ENCODE assay signal across 20 mouse cellular contexts in the genomic region with DNA sequence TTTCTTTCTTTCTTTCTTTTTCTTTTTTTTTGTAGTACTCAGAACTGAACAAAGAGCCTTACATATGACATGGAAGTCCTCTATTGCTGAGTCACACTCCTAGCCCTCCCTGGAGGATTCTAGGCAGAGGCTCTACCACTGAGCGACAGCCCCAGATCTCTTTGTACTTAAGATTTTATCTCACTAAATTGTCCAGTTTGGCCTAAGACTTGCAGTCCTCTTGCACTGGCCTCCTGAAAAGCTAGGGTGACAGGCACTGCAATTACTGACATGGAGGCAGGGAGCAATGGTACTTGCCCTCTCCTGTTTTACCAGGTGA. TPM values are rescaled to one million over a fixed set of nuclear protein-coding genes. Genes with fewer than 3 reads are reported as not detected.
DNase-seq lines count a peak whose midpoint lies in the region; ATAC-seq and TF ChIP-seq lines count a peak whose summit lies in the region.
"Had no signal": no experiment of that assay in that cellular context is flagged by ENCODE, and none has a peak within 500 bp of the region (broad histone marks: within the 10 kb centered on the region; RNA-seq: fewer than 3 reads in every experiment).

No protein-coding gene starts in this region.

- no peak for TF ChIP-seq EP300 in lung, postnatal 0 days (IDR thresholded peaks at IDR 0.05)

- WGBS in forebrain, embryonic 10.5 days: 98% methylated on average over 1 of the region's 1 CpGs
- WGBS in forebrain, postnatal 0 days: 88% methylated on average over 1 of the region's 1 CpGs
- WGBS in lung, postnatal 0 days: 89% methylated on average over 1 of the region's 1 CpGs
- 56% methylated on average over 1 of the region's 1 CpGs for WGBS in hindbrain, postnatal 0 days
- 83% methylated on average over 1 of the region's 1 CpGs for WGBS in neural tube, embryonic 13.5 days

- no peaks in the 10 kb centered on the region for H3K27me3 ChIP-seq in forebrain, embryonic 10.5 days (ENCODE audit: poor library complexity, severe bottlenecking)
- H3K27me3 ChIP-seq in forebrain, postnatal 0 days (ENCODE audit: insufficient read depth, low read length): no peaks in the 10 kb centered on the region
- no peaks in the 10 kb centered on the region for H3K27me3 ChIP-seq in lung, postnatal 0 days (replicated peaks; ENCODE audit: insufficient read depth, low read length)
- no peaks in the 10 kb centered on the region for H3K27me3 ChIP-seq in hindbrain, postnatal 0 days (ENCODE audit: insufficient read depth, low read length)
- no peaks in the 10 kb centered on the region for H3K27me3 ChIP-seq in neural tube, embryonic 13.5 days
- H3K27me3 ChIP-seq: heart, embryonic 13.5 days; liver, embryonic 13.5 days; stomach, embryonic 15.5 days had no signal

- H3K4me2 ChIP-seq in forebrain, postnatal 0 days (ENCODE audit: low read depth): no peak overlapping the region
- H3K4me2 ChIP-seq in lung, postnatal 0 days (replicated peaks; ENCODE audit: low read depth, low read length): no peak overlapping the region
- H3K4me2 ChIP-seq in hindbrain, postnatal 0 days (ENCODE audit: low read depth, low read length): no peak overlapping the region
- H3K4me2 ChIP-seq in neural tube, embryonic 13.5 days: no peak overlapping the region
- H3K4me2 ChIP-seq: heart, embryonic 13.5 days; liver, embryonic 13.5 days; stomach, embryonic 15.5 days had no signal

- peaks cover 50% of the 10 kb centered on the region for H3K36me3 ChIP-seq in forebrain, embryonic 10.5 days (replicated peaks)
- peaks cover 40% of the 10 kb centered on the region for H3K36me3 ChIP-seq in forebrain, postnatal 0 days (ENCODE audit: insufficient read depth)
- H3K36me3 ChIP-seq in lung, postnatal 0 days (ENCODE audit: insufficient read depth, low read length): 0 out of 2 replicates have a peak, but pooled peaks cover 14% of the 10 kb centered on the region
- H3K36me3 ChIP-seq in hindbrain, postnatal 0 days (ENCODE audit: insufficient read depth, low read length): peaks cover 28% of the 10 kb centered on the region; the same call in 1 of the 2 replicates
- H3K36me3 ChIP-seq in neural tube, embryonic 13.5 days: peaks cover 56% of the 10 kb centered on the region
- H3K36me3 ChIP-seq: G1E; liver, embryonic 13.5 days; stomach, embryonic 15.5 days had no signal

- no peak for TF ChIP-seq CTCF in forebrain, postnatal 0 days (IDR thresholded peaks at IDR 0.05; ENCODE audit: low read depth)
- no peak for TF ChIP-seq CTCF in lung, postnatal 0 days (IDR thresholded peaks at IDR 0.05)
- TF ChIP-seq CTCF in hindbrain, postnatal 0 days (IDR thresholded peaks at IDR 0.05; ENCODE audit: low read depth): no peak
- TF ChIP-seq CTCF in layer of hippocampus, adult 2 months (conservative IDR thresholded peaks at IDR 0.05): no peak

- H3K4me3 ChIP-seq in forebrain, embryonic 10.5 days: no peak overlapping the region
- H3K4me3 ChIP-seq in forebrain, postnatal 0 days (ENCODE audit: low read depth, low read length): no peak overlapping the region
- no peak overlapping the region for H3K4me3 ChIP-seq in lung, postnatal 0 days (ENCODE audit: low read depth, low read length)
- no peak overlapping the region for H3K4me3 ChIP-seq in hindbrain, postnatal 0 days (ENCODE audit: low read length)
- no peak overlapping the region for H3K4me3 ChIP-seq in neural tube, embryonic 13.5 days
- H3K4me3 ChIP-seq in layer of hippocampus, adult 2 months: no peak overlapping the region
- H3K4me3 ChIP-seq: heart, embryonic 13.5 days; liver, embryonic 13.5 days; stomach, embryonic 15.5 days had no signal

- DNase-seq in forebrain, embryonic 10.5 days (ENCODE audit: extremely low spot score, low spot score): no peak
- DNase-seq in forebrain, postnatal 0 days: no peak
- no peak for DNase-seq in lung, postnatal 0 days (ENCODE audit: low spot score)
- no peak for DNase-seq in lung, postnatal 4 days
- no peak for DNase-seq in hindbrain, postnatal 0 days (ENCODE audit: low spot score)
- DNase-seq in layer of hippocampus, adult 2 months (ENCODE audit: low spot score in 2 of 2): no peak
- no peak for DNase-seq in left cerebral cortex, adult 8-10 months (ENCODE audit: low spot score in 2 of 2)
- DNase-seq: cerebellum, adult 9-11 months; heart, postnatal 36 days; liver, embryonic 13.5 days; lung, postnatal 10 days; spleen, adult 18-20 months; thymus, postnatal 14 days had no signal

- no peak overlapping the region for H3K9ac ChIP-seq in forebrain, postnatal 0 days
- H3K9ac ChIP-seq in lung, postnatal 0 days (replicated peaks; ENCODE audit: low read depth): no peak overlapping the region
- no peak overlapping the region for H3K9ac ChIP-seq in hindbrain, postnatal 0 days (replicated peaks; ENCODE audit: low read length)
- H3K9ac ChIP-seq in neural tube, embryonic 13.5 days: no peak overlapping the region
- H3K9ac ChIP-seq: heart, embryonic 13.5 days; liver, embryonic 13.5 days; stomach, embryonic 15.5 days had no signal

- no peaks in the 10 kb centered on the region for H3K9me3 ChIP-seq in forebrain, embryonic 10.5 days
- H3K9me3 ChIP-seq in forebrain, postnatal 0 days (ENCODE audit: low read length): no peaks in the 10 kb centered on the region
- no peaks in the 10 kb centered on the region for H3K9me3 ChIP-seq in lung, postnatal 0 days (ENCODE audit: low read length)
- no peaks in the 10 kb centered on the region for H3K9me3 ChIP-seq in hindbrain, postnatal 0 days (ENCODE audit: low read length)
- no peaks in the 10 kb centered on the region for H3K9me3 ChIP-seq in neural tube, embryonic 13.5 days
- H3K9me3 ChIP-seq: G1E; heart, embryonic 13.5 days; liver, embryonic 13.5 days; stomach, embryonic 15.5 days had no signal

- peak overlapping the region; percentile 66 for H3K27ac ChIP-seq in forebrain, embryonic 10.5 days
- no peak overlapping the region for H3K27ac ChIP-seq in forebrain, postnatal 0 days (ENCODE audit: low read depth, low read length)
- H3K27ac ChIP-seq in lung, postnatal 0 days (ENCODE audit: low read length): 0 out of 2 replicates have a peak overlapping the region, but pooled peaks have one; percentile 28
- H3K27ac ChIP-seq in hindbrain, postnatal 0 days: peak overlapping the region; percentile 58
- peak overlapping the region; percentile 88 for H3K27ac ChIP-seq in neural tube, embryonic 13.5 days (replicated peaks)
- H3K27ac ChIP-seq in layer of hippocampus, adult 2 months: no peak overlapping the region
- H3K27ac ChIP-seq: heart, embryonic 13.5 days; kidney, postnatal 0 days; liver, embryonic 13.5 days; stomach, embryonic 15.5 days had no signal

- no peak for ATAC-seq in forebrain, postnatal 0 days
- no peak for ATAC-seq in lung, postnatal 0 days
- ATAC-seq in hindbrain, postnatal 0 days: no peak
- ATAC-seq in neural tube, embryonic 13.5 days (ENCODE audit: low read depth): no peak
- ATAC-seq: CD4-positive, CD25-positive, alpha-beta regulatory T cell, adult 4 months; intestine, embryonic 16.5 days had no signal

- peaks cover 35% of the 10 kb centered on the region for H3K4me1 ChIP-seq in forebrain, embryonic 10.5 days
- 0 out of 2 replicates have a peak, but pooled peaks cover 10% of the 10 kb centered on the region for H3K4me1 ChIP-seq in forebrain, postnatal 0 days (ENCODE audit: insufficient read depth)
- H3K4me1 ChIP-seq in lung, postnatal 0 days (ENCODE audit: insufficient read depth, low read depth, low read length): peaks cover 15% of the 10 kb centered on the region; the same call in 1 of the 2 replicates
- peaks cover 17% of the 10 kb centered on the region for H3K4me1 ChIP-seq in hindbrain, postnatal 0 days (ENCODE audit: insufficient read depth, low read length)
- H3K4me1 ChIP-seq in neural tube, embryonic 13.5 days (replicated peaks): peaks cover 40% of the 10 kb centered on the region

RNA-seq across cellular contexts. Expression of a gene that starts 16.2 kb away (rescaled TPM):
- 6.2 and 7.1 TPM in 2 replicates for polyA plus RNA-seq in forebrain, embryonic 10.5 days (2016; fragmentation: Nextera tagmentation; extraction: Ambion mirVana)
- total RNA-seq in forebrain, postnatal 0 days (2014; rRNA removed): 41.3 and 44.5 TPM in 2 replicates
- polyA plus RNA-seq in forebrain, postnatal 0 days (2015; fragmentation: Nextera tagmentation; extraction: Ambion mirVana): 9.3 and 11.4 TPM in 2 replicates
- 7.2 and 10.2 TPM in 2 replicates for polyA plus RNA-seq in lung, postnatal 0 days (2015; fragmentation: Nextera tagmentation; extraction: Ambion mirVana)
- 89.7 and 90.6 TPM in 2 replicates for total RNA-seq in hindbrain, postnatal 0 days (2014; rRNA removed)
- 19.7 and 20.4 TPM in 2 replicates for polyA plus RNA-seq in hindbrain, postnatal 0 days (2015; fragmentation: Nextera tagmentation; extraction: Ambion mirVana)
- 20.3 and 21.3 TPM in 2 replicates for polyA plus RNA-seq in neural tube, embryonic 13.5 days (2015; fragmentation: Nextera tagmentation; extraction: Ambion mirVana)
- total RNA-seq in layer of hippocampus, adult 2 months (2021): 10 to 100 TPM; 39.9 to 40.5 TPM
- 10 to 100 TPM; 58.8 to 65.9 (median 63.1) TPM for total RNA-seq in left cerebral cortex, adult 8-10 months (2022)

RNA-seq across cellular contexts. Expression of a gene that starts 32.9 kb away (rescaled TPM):
- 571 and 588 TPM in 2 replicates for polyA plus RNA-seq in forebrain, embryonic 10.5 days (2016; fragmentation: Nextera tagmentation; extraction: Ambion mirVana)
- total RNA-seq in forebrain, postnatal 0 days (2014; rRNA removed): 498 and 525 TPM in 2 replicates
- 315 and 343 TPM in 2 replicates for polyA plus RNA-seq in forebrain, postnatal 0 days (2015; fragmentation: Nextera tagmentation; extraction: Ambion mirVana)
- 403 and 485 TPM in 2 replicates for polyA plus RNA-seq in lung, postnatal 0 days (2015; fragmentation: Nextera tagmentation; extraction: Ambion mirVana)
- total RNA-seq in hindbrain, postnatal 0 days (2014; rRNA removed): 472 and 489 TPM in 2 replicates
- 298 and 304 TPM in 2 replicates for polyA plus RNA-seq in hindbrain, postnatal 0 days (2015; fragmentation: Nextera tagmentation; extraction: Ambion mirVana)
- 338 and 355 TPM in 2 replicates for polyA plus RNA-seq in neural tube, embryonic 13.5 days (2015; fragmentation: Nextera tagmentation; extraction: Ambion mirVana)
- total RNA-seq in layer of hippocampus, adult 2 months (2021): 100 to 1,000 TPM; 298 to 323 TPM
- total RNA-seq in left cerebral cortex, adult 8-10 months (2022): 100 to 1,000 TPM; 311 to 328 (median 321) TPM

RNA-seq across cellular contexts. Expression of a gene that starts 57.3 kb away (rescaled TPM):
- 2.8 and 4.2 TPM in 2 replicates for polyA plus RNA-seq in forebrain, embryonic 10.5 days (2016; fragmentation: Nextera tagmentation; extraction: Ambion mirVana)
- total RNA-seq in forebrain, postnatal 0 days (2014; rRNA removed): 1.5 and 1.8 TPM in 2 replicates
- polyA plus RNA-seq in forebrain, postnatal 0 days (2015; fragmentation: Nextera tagmentation; extraction: Ambion mirVana): 1.2 and 2.5 TPM in 2 replicates
- 3.0 and 3.2 TPM in 2 replicates for polyA plus RNA-seq in lung, postnatal 0 days (2015; fragmentation: Nextera tagmentation; extraction: Ambion mirVana)
- 0.93 and 2.8 TPM in 2 replicates for total RNA-seq in hindbrain, postnatal 0 days (2014; rRNA removed)
- 1.6 and 4.8 TPM in 2 replicates for polyA plus RNA-seq in hindbrain, postnatal 0 days (2015; fragmentation: Nextera tagmentation; extraction: Ambion mirVana)
- 4.9 and 6.2 TPM in 2 replicates for polyA plus RNA-seq in neural tube, embryonic 13.5 days (2015; fragmentation: Nextera tagmentation; extraction: Ambion mirVana)
- 1 to 10 TPM; 2.2 to 3.0 TPM for total RNA-seq in layer of hippocampus, adult 2 months (2021)
- total RNA-seq in left cerebral cortex, adult 8-10 months (2022): 10 to 100 TPM in 2 of 4 experiments, 1 to 10 TPM in 2; 2.3 to 10.9 (median 6.9) TPM

Comparison
In these comparisons a context has a peak if more than half of its experiments do, and no peak if none do; other contexts are left out.
1. H3K27ac ChIP-seq: peak in forebrain, embryonic 10.5 days (single experiment), lung, postnatal 0 days (single experiment), hindbrain, postnatal 0 days (single experiment) and neural tube, embryonic 13.5 days (single experiment); none in forebrain, postnatal 0 days (single experiment) and layer of hippocampus, adult 2 months (single experiment).